Mouse (Mus musculus) hindlimb bud, embryonic 11.5 days (tissue): ENCODE data around the gene Tex22.
A peak's percentile ranks its signal among the peaks of the same experiment; 100 is the strongest.

Experiments
- DNase-seq: peaks from one replicate; pipeline ENCODE4 v3.0.0-alpha.2; 2012; ENCODE audit warnings: low read depth, low spot score; ENCODE audit errors: extremely low spot score

Tex22 gene

GRCm38 (mm10) chr12:113100448-113101076, 26.3 kb downstream of the Tex22 start:
- no peak for DNase-seq

- no peak for DNase-seq
Observed at GRCm38 (mm10) chr12:113101251-113101960, 27.1 kb downstream of the Tex22 start.

- DNase-seq, result no peak
Observed at GRCm38 (mm10) chr12:113102461-113102860, 28.2 kb downstream of the Tex22 start.

GRCm38 (mm10) chr12:113103846-113104451, 29.6 kb downstream of the Tex22 start:
- DNase-seq, result no peak

- no peak for DNase-seq
Observed at GRCm38 (mm10) chr12:113106386-113106785, 32.1 kb downstream of the Tex22 start.

GRCm38 (mm10) chr12:113107431-113108124, 33.3 kb downstream of the Tex22 start:
- DNase-seq, result no peak

GRCm38 (mm10) chr12:113108528-113109283, 34.4 kb downstream of the Tex22 start:
- no peak for DNase-seq

GRCm38 (mm10) chr12:113109801-113110200, 35.5 kb downstream of the Tex22 start:
- DNase-seq, result no peak

GRCm38 (mm10) chr12:113114141-113114540, 39.8 kb downstream of the Tex22 start:
- no peak for DNase-seq

GRCm38 (mm10) chr12:113114856-113115538, 40.7 kb downstream of the Tex22 start:
- DNase-seq, result no peak

GRCm38 (mm10) chr12:113119516-113120410, 45.5 kb downstream of the Tex22 start:
- DNase-seq, result peak; percentile 41

- no peak for DNase-seq
Observed at GRCm38 (mm10) chr12:113124726-113125125, 50.4 kb downstream of the Tex22 start.

- no peak for DNase-seq
Observed at GRCm38 (mm10) chr12:113130732-113131131, 56.4 kb downstream of the Tex22 start.

GRCm38 (mm10) chr12:113131601-113132000, 57.3 kb downstream of the Tex22 start:
- DNase-seq, result no peak

- DNase-seq, result no peak
Observed at GRCm38 (mm10) chr12:113132567-113132966, 58.3 kb downstream of the Tex22 start.

- no peak for DNase-seq
Observed at GRCm38 (mm10) chr12:113133260-113133659, 59.0 kb downstream of the Tex22 start.

- DNase-seq, result no peak
Observed at GRCm38 (mm10) chr12:113133861-113134403, 59.6 kb downstream of the Tex22 start.

- DNase-seq, result no peak
Observed at GRCm38 (mm10) chr12:113134502-113134901, 60.2 kb downstream of the Tex22 start.

GRCm38 (mm10) chr12:113135401-113135800, 61.1 kb downstream of the Tex22 start:
- no peak for DNase-seq
